Mouse (Mus musculus): ENCODE data around the gene Hoxa9.
A peak's percentile ranks its signal among the peaks of the same experiment; 100 is the strongest.

Hoxa9 gene

DNA sequence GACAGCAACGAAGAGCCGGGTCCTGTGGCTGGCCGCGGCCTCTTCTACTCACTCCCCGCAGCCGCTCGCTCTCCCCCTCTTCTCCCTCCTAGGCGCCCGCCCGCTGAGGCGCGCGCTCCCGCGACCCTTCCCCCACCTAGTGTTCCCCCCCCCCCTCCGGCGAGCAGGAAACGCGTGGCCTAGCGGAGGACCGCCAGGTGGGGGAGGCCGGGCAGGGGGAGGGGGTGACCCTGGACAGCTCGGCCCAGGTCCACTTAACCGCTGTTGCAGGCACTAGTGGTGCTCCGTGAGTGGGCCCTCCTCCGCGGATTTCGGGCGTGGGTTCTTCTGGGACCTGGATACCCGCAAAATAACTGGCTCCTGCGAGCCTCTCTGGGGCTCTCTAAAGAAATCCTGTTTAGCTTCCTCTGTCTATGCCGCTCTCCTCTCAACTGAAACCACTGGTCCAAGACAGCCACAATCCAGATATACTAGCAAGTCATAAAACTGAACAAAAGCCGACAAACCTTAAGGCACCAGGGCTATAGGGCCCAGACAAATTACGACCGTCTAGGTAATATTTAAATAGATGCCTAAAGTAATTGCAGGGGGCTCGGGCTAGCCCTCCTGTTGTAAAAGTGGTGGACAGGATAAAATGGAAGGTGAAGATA is at the start of gene Hoxa9:
Gene Hoxa9, minus strand, starts transcription at position 574 of the 650 bp plus-strand sequence.
- DNase-seq, result no peak

DNA sequence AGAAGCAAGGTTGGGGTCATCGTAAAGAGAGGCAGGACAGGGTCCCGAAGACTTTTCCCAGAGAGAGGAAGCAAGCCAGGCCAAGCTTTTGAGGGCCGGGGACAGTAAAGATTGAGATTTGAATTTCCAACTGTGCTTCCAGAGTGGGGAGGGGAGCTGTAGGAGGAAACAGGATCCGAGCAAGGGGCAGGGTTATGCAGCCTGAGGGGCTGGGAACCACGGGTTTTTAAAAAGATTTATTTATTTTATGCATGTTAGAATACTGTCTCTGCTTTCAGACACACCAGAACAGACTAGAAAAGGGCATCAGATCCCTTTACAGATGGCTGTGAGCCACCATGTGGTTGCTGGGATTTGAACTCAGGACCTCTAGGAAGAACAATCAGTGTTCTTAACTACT is 46.0 kb upstream of the Hoxa9 start:
- DNase-seq, result no peak

- DNase-seq, result no peak
Measured at GRCm38 (mm10) chr6:52276382-52276781, 45.5 kb upstream of the Hoxa9 start.

DNA sequence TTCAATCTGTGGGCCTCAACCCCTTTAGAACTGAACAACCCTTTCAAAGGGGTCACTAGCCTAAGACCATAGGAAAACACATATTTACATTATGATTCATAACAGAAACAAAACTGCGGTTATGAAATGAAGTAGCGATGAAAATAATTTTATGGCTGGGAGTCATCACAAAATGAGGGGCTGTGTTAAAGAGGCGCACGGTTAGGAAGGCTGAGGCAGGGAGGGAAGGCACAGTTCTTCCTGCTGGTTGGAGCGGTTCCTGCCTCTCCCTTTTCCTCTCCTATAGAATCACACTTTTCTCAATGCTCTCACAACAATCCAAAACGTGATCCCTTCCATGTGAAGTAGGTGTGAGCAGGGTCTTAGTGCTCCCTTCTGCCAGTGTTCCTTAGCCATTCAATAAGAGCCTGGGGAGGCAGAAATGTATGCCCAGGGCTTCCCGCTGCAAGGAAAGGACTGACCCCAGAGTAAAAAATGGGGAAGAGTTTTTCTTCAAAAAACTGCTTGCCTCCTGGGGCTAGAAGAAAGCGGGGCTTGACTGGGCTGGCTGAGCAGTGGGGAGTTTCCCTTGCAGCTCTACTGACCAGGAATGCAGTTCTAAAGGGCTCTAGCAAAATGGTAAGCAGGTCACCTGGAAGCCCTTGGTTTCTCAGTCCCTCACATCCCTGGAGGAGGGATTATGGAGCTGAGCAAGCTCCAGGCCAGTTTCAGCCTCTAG is 44.8 kb upstream of the Hoxa9 start:
- DNase-seq, result no peak

DNA sequence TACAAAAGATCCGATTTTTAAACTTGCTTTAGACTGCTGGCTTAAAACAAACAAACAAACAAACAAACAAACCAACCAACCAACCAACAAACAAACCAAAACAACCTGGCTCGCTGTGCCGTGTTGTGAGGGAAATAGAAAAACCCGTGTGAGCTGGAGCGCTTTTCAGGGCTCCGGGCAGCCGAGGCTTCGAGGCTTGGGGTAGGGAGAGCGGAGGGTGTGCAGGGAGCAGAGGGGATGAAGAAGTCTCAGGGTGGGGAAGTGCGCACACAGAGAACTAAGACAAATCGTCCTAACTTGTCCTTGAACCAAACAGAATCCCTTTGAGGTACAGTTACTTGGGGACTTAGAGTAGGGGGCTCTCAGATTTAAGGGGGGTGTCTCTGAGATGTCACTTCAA is 43.7 kb upstream of the Hoxa9 start:
- DNase-seq, result no peak

GRCm38 (mm10) chr6:52273656-52274280 is 42.9 kb upstream of the Hoxa9 start:
- no peak for DNase-seq

DNA sequence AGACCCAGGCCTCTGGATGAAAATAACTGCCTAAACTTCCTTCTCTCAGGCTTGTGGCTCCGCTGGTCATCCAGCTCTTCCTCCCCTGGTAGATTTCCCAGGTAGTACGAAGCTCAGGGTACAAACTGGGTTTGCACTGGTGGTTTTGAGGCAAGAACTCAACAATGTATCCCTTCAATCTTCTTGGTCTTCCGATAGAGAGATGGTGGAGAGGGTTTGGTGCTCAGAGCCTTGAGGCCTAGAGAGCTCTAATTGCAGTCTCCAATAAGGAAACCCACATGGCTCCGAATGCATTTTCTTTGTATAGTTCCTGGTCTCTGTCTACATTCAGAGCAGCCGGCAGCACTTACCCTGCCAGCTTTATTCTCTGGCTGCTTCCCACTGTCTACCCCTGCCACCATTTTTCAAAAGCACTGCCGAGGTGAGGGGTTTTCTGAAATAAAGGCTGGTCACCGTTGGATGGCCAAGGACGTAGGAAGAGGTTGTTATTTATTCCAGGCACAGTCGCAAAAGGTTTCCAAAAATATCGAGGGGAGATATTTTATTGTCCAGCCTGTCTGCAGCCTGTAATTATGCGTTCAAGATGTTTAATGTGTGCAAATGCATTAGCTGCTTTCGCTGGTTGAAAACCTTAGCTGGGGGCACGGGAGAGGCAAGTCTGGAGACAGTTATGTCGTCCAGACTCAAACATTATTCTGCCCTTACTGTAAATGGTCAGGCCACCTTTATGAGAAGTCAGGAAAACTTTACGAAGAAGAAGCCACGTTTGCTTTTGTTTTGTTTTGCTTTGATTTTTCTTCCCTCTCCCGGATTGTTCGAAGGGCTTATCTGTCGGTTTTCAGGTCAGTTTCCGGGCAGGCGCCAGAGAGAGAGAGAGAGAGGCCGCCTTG is 42.1 kb upstream of the Hoxa9 start:
- DNase-seq, result no peak

GRCm38 (mm10) chr6:52270494-52271480 is 39.9 kb upstream of the Hoxa9 start:
- peak; percentile 80 for DNase-seq

- DNase-seq, result no peak
Measured at GRCm38 (mm10) chr6:52268756-52269155, 37.9 kb upstream of the Hoxa9 start.

DNA sequence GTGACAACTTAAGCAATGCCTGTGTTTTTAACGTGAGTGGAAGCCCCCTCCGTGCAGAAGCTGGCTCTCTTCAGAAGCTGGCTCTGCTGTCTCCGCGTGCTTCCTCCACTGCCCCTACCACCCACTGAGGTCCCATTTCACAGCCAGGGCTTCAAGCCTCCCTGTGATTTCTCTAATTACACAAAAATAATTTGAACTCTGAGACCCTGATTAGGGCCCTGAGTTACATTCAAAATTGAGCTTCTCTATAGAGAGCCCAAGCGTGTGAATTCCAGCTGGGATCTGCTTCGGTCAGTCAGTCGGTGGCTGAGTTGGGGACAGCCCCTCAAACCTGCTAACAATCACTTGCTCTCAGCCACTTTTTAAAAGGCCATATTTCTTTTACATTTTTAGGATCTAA is 37.5 kb upstream of the Hoxa9 start:
- no peak for DNase-seq

GRCm38 (mm10) chr6:52267691-52268090 is 36.8 kb upstream of the Hoxa9 start:
- no peak for DNase-seq

- DNase-seq, result no peak
Measured at GRCm38 (mm10) chr6:52267221-52267620, 36.3 kb upstream of the Hoxa9 start.

DNA sequence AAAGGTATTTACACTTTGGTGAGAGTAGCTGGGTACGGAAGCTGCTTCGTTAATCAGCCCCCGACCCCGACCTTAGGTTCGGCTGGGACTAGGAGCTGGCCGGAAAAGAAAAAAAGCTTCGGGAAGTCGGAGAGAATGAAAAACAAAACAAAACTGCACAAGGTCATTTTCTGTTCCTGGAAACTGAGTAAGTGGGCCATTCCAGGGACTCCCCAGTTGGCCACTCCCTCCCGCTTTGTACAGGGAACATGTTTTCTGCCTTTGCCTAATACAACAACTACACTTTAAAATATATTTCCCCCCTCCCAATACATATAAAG is 35.7 kb upstream of the Hoxa9 start:
- DNase-seq, result no peak

- DNase-seq, result no peak
Measured at GRCm38 (mm10) chr6:52265913-52266665, 35.2 kb upstream of the Hoxa9 start.

GRCm38 (mm10) chr6:52265306-52265912 is 34.5 kb upstream of the Hoxa9 start:
- DNase-seq, result no peak

DNA sequence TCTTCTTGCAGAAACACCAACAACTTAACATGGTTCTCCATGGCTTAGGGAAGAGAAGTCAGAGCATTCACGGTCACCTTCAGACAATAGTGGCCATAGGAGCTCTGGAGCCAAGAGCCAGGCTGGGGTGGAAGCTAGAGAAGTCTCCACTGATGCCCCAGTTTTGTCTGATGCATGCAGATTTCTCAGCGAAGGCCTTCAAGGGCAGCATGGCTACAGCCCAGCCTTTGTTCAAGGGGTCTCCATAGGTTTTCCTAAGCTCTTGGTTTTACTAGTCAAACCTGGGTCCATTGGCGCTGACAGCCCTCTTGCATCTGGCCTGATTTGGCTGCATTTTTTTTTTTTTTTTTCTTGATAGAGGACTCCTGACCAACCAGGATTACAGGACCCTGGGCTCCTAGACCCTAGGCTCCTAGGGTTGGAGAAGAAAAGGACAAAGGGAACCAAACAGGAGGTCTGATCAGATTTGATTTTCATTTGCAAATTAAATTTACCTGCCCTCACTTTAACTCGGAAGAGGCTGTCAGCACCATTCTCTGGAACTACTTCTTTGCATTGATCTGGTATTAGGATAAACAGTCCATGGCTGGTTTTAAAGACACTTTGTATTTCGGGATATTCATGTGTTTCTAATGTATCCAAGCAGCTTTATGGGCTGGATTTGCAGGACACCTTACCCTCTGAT is 33.4 kb upstream of the Hoxa9 start:
- DNase-seq, result no peak

DNA sequence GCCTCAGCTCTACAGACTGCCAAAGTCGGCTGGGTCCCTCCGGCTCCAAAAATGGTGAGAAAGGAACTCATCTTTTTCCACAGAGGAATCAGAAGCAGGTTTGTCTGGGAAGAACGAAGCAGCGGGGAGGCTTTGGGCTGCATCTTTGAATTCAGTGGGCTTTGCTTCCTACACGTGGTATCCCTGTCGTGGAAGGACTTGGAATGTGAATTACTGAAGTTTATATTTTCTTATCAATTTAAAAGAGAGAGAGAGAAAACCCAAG is 32.4 kb upstream of the Hoxa9 start:
- no peak for DNase-seq

GRCm38 (mm10) chr6:52262463-52263320 is 31.8 kb upstream of the Hoxa9 start:
- no peak for DNase-seq

- DNase-seq, result no peak
Measured at GRCm38 (mm10) chr6:52261751-52262462, 31.0 kb upstream of the Hoxa9 start.

Measured in lung, postnatal 14 days (tissue).